ENCODE assay signal across 14 mouse cellular contexts in the genomic region with DNA sequence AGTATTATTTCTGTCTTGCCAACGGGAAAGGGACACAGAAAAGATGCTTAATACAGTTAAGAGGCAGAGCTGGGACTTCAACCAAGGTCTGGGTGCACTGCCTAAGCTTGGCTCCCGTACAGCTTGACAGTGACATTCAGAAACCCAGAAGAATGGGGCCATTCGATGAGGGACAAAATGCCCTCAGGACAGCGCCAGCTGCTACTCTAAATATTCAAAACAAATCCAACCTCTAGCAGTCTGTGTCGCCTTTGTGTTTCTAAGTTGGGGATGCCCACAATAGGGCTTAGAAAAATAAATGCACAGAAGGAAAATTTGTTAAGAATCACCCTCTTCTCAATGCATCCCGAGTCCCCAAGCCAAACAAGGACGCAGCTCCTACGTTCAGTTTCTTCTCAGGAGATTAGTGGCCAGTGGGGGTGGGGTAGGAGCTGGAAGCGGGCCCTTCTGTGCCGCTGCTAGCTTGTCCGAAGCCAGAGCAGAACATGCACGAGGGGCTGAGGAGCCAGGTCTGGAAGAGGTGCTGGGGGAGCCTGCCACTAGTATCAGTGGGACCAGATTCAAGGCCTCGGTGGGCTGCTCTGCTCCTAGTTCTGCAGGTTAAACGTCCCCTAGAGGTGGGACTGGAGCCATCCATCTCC. TPM values are rescaled to one million over a fixed set of nuclear protein-coding genes. Genes with fewer than 3 reads are reported as not detected.
DNase-seq lines count a peak whose midpoint lies in the region; ATAC-seq and TF ChIP-seq lines count a peak whose summit lies in the region.
"Had no signal": no experiment of that assay in that cellular context is flagged by ENCODE, and none has a peak within 500 bp of the region (broad histone marks: within the 10 kb centered on the region; RNA-seq: fewer than 3 reads in every experiment).

No protein-coding gene starts in this region.

- H3K27me3 ChIP-seq in hindbrain, embryonic 12.5 days = peaks cover 25% of the 10 kb centered on the region
- peaks cover 2% of the 10 kb centered on the region; the same call in 1 of the 2 replicates for H3K27me3 ChIP-seq in midbrain, embryonic 16.5 days (ENCODE audit: control insufficient read depth, insufficient read depth, low read depth, low read length)

- H3K9me3 ChIP-seq in hindbrain, embryonic 12.5 days (replicated peaks) = no peaks in the 10 kb centered on the region
- no peaks in the 10 kb centered on the region for H3K9me3 ChIP-seq in midbrain, embryonic 16.5 days (replicated peaks; ENCODE audit: control insufficient read depth, low read length, poor library complexity, severe bottlenecking)
- H3K9me3 ChIP-seq: embryonic facial prominence, embryonic 13.5 days; limb, embryonic 15.5 days had no signal

- H3K4me3 ChIP-seq in layer of hippocampus, adult 2 months = no peak overlapping the region
- no peak overlapping the region for H3K4me3 ChIP-seq in hindbrain, embryonic 12.5 days
- no peak overlapping the region for H3K4me3 ChIP-seq in midbrain, embryonic 16.5 days (ENCODE audit: low read depth, low read length)
- H3K4me3 ChIP-seq: embryonic facial prominence, embryonic 13.5 days; limb, embryonic 15.5 days had no signal

- ATAC-seq in hindbrain, embryonic 12.5 days (ENCODE audit: low FRiP score) = no peak
- peak; percentile 46; the same call in 1 of the 2 replicates for ATAC-seq in midbrain, embryonic 16.5 days

- peak overlapping the region; percentile 10; the same call in 1 of the 2 replicates for H3K27ac ChIP-seq in layer of hippocampus, adult 2 months
- peak overlapping the region; percentile 40; the same call in 1 of the 2 replicates for H3K27ac ChIP-seq in hindbrain, embryonic 12.5 days
- no peak overlapping the region for H3K27ac ChIP-seq in midbrain, embryonic 16.5 days (ENCODE audit: low read length)
- H3K27ac ChIP-seq: embryonic facial prominence, embryonic 13.5 days; limb, embryonic 15.5 days had no signal

- H3K9ac ChIP-seq in hindbrain, embryonic 12.5 days = no peak overlapping the region
- no peak overlapping the region for H3K9ac ChIP-seq in midbrain, embryonic 16.5 days (ENCODE audit: low read depth, low read length)
- H3K9ac ChIP-seq: embryonic facial prominence, embryonic 13.5 days; limb, embryonic 15.5 days had no signal

- intact Hi-C loops in heart, postnatal 36 days (cut with DNase I) = no loop called here

- peak in 1 of 2 experiments; percentile 16 for DNase-seq in layer of hippocampus, adult 2 months (ENCODE audit: low spot score in 2 of 2)
- no peak for DNase-seq in layer of hippocampus, postnatal 10 days (ENCODE audit: low spot score in 2 of 2)
- DNase-seq in cerebellum, postnatal 10 days = peak; percentile 62 to 67
- DNase-seq in lung, postnatal 10 days = no peak
- no peak for DNase-seq in heart, postnatal 36 days
- no peak for DNase-seq in kidney, postnatal 10 days
- DNase-seq: heart, adult 11 months; heart, postnatal 4 days; kidney, adult 8-10 months; thymus, adult 18-20 months had no signal

- H3K4me2 ChIP-seq in hindbrain, embryonic 12.5 days (replicated peaks) = no peak overlapping the region
- no peak overlapping the region for H3K4me2 ChIP-seq in midbrain, embryonic 16.5 days (ENCODE audit: low read length)
- H3K4me2 ChIP-seq: embryonic facial prominence, embryonic 13.5 days; limb, embryonic 15.5 days had no signal

- no peak for TF ChIP-seq CTCF in layer of hippocampus, adult 2 months (conservative IDR thresholded peaks at IDR 0.05)

- WGBS in hindbrain, embryonic 12.5 days = 40% methylated on average over 14 of the region's 14 CpGs
- WGBS in midbrain, embryonic 16.5 days = 16% methylated on average over 14 of the region's 14 CpGs

- H3K4me1 ChIP-seq in hindbrain, embryonic 12.5 days = peaks cover 28% of the 10 kb centered on the region
- peaks cover 2% of the 10 kb centered on the region; the same call in 1 of the 2 replicates for H3K4me1 ChIP-seq in midbrain, embryonic 16.5 days (ENCODE audit: control insufficient read depth, insufficient read depth, low read length)

- peaks cover 6% of the 10 kb centered on the region; the same call in 1 of the 2 replicates for H3K36me3 ChIP-seq in hindbrain, embryonic 12.5 days
- H3K36me3 ChIP-seq in midbrain, embryonic 16.5 days (ENCODE audit: control insufficient read depth, insufficient read depth, low read length) = peaks cover 9% of the 10 kb centered on the region; the same call in 1 of the 2 replicates

RNA-seq across cellular contexts. Expression of gene Begain, which starts 29.7 kb away (rescaled TPM):
- 100 to 1,000 TPM; 139 to 147 TPM for total RNA-seq in layer of hippocampus, adult 2 months (2021)
- 100 to 1,000 TPM; 164 to 176 TPM for total RNA-seq in layer of hippocampus, postnatal 10 days (2021)
- polyA plus RNA-seq in hindbrain, embryonic 12.5 days (2016; fragmentation: Nextera tagmentation; extraction: Ambion mirVana) = 21.2 and 23.5 TPM in 2 replicates
- polyA plus RNA-seq in midbrain, embryonic 16.5 days (2015; fragmentation: Nextera tagmentation; extraction: Ambion mirVana) = 22.1 and 25.4 TPM in 2 replicates
- under 1 TPM in 1 of 2 experiments, not detected in 1; 0.22 TPM for total RNA-seq in heart, postnatal 36 days (2021)

Comparison
In these comparisons a context has a peak if more than half of its experiments do, and no peak if none do; other contexts are left out.
1. DNase-seq: peak in cerebellum, postnatal 10 days (2 of 2); none in layer of hippocampus, postnatal 10 days (0 of 2), lung, postnatal 10 days (single experiment), heart, postnatal 36 days (0 of 2) and kidney, postnatal 10 days (single experiment).
2. RNA of gene Begain, which starts 29.7 kb away (total RNA-seq): 164 to 176 TPM in layer of hippocampus, postnatal 10 days and 139 to 147 TPM in layer of hippocampus, adult 2 months; 0.22 TPM in heart, postnatal 36 days; every median in the first group is over 100 times any median in the second.